Mouse (Mus musculus) forebrain, embryonic 13.5 days (tissue): ENCODE measurements around the gene Med8. TPM values are rescaled to one million over a fixed set of nuclear protein-coding genes. Genes with fewer than 3 reads are reported as not detected.
A peak's percentile ranks its signal among the peaks of the same experiment; 100 is the strongest.

Experiments used
- ATAC-seq: fragments of 200-750 bp; cut with Nextera tagmentation; 2 replicates; pipeline ENCODE4 v1.8.0; 2017
- H3K27ac ChIP-seq: fragments of 300-500 bp; sonication (generic); 2 replicates; pipeline ENCODE4 v1.5.1; 2015; ENCODE audit warnings: inconsistent platforms, mild to moderate bottlenecking, moderate library complexity
- H3K27me3 ChIP-seq: fragments of 300-500 bp; sonication (generic); 2 replicates; pipeline ENCODE4 v1.6.1; 2015; ENCODE audit warnings: mild to moderate bottlenecking, inconsistent platforms
- H3K36me3 ChIP-seq: fragments of 300-500 bp; sonication (generic); 2 replicates; pipeline ENCODE4 v1.6.1; 2015; ENCODE audit warnings: mild to moderate bottlenecking, inconsistent platforms; ENCODE audit not compliant: poor library complexity, severe bottlenecking
- H3K4me1 ChIP-seq: fragments of 300-500 bp; sonication (generic); 2 replicates; pipeline ENCODE4 v1.6.1; 2015; ENCODE audit warnings: inconsistent platforms
- H3K4me2 ChIP-seq: fragments of 300-500 bp; sonication (generic); 2 replicates; pipeline ENCODE4 v1.6.1; 2015; ENCODE audit warnings: inconsistent platforms, mild to moderate bottlenecking, moderate library complexity
- H3K4me3 ChIP-seq: fragments of 300-500 bp; sonication (generic); 2 replicates; pipeline ENCODE4 v1.5.1; 2015; ENCODE audit warnings: mild to moderate bottlenecking, inconsistent platforms
- H3K9ac ChIP-seq: fragments of 300-500 bp; sonication (generic); 2 replicates; pipeline ENCODE4 v1.6.1; 2015; ENCODE audit warnings: mild to moderate bottlenecking, inconsistent platforms
- H3K9me3 ChIP-seq: fragments of 300-500 bp; sonication (generic); replicated peaks from 2 replicates; pipeline ENCODE4 v1.6.1; 2016; ENCODE audit warnings: inconsistent platforms
- WGBS: fragments of 180-500 bp; shearing (Covaris S2); methylation state at CpG from one replicate; pipeline ENCODE4 v1.1.7; 2015; 5-methylcytosine and 5-hydroxymethylcytosine counted together
- polyA plus RNA-seq: library from polyadenylated mRNA; unstranded; fragments of >200 nt; fragmentation: Nextera tagmentation; extraction: Ambion mirVana; gene quantifications from 2 replicates; pipeline ENCODE4 v1.2.1, GENCODE M21; 2015

The Med8 gene
- polyA plus RNA-seq, 1 experiment from 2014 or later, result 143 TPM

DNA sequence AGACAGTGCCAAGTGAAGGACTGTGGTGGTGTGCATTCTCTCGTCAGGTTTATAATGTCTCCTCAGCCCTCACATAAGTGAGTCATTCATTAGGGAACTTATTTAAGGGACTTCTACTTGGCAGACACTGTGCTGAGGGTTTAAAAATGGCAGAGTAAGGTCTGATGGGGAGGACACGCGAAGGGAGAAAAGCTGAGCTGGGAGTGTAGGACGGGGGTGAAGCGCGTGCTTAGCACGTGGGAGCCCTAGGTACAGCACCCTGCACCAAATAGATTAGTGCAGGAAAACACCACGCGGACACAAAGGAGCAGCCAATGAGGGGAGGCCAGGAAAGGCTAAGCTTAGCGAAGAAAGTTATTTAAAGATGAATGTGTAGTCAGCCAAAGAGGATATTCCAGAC is 36.0 kb downstream of the Med8 start:
- Histone ChIP-seq H3K4me1 (peaks cover 10% of the 10 kb centered on the region), H3K4me2 (no peak overlapping the region), H3K27me3 (0 out of 2 replicates have a peak, but pooled peaks cover 2% of the 10 kb centered on the region), H3K9me3 (no peaks in the 10 kb centered on the region), H3K9ac (no peak overlapping the region), H3K27ac (no peak overlapping the region), H3K4me3 (no peak overlapping the region), H3K36me3 (no peaks in the 10 kb centered on the region)
- 81% methylated on average over 10 of the region's 10 CpGs for WGBS
- ATAC-seq, result no peak

DNA sequence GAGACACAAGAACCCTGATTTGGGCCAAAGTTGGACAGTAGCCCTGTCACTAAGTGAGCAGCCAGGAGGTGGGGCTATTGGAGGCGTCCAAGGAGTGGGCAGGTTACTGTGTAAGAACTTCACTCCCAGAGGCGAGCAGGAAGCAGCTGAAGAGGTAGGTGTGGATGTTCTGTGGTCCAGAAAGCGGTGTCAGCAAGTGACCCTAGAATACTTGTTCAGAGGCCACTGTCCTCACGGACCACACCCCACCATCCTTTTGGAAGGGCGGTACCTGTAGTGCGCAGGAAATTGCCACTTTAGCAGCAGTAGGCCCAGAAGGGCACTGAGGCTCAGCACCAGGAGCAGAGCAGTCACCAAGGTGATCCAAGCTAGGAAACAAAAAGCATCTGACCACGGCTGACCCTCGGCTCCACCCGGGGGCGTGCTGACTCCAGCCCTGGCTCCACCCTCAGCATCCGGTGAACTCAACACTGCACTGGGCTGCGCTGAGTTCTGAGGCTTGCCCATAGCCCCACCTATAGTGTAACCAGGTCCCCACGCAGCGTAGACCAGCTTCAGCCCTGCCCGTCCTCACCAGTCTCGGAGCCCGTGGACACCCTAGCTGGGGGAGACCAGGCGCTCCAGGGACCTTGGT is 36.8 kb downstream of the Med8 start:
- H3K27me3 ChIP-seq, result 0 out of 2 replicates have a peak, but pooled peaks cover 2% of the 10 kb centered on the region
- ATAC-seq, result peak; percentile 63; the same call in 1 of the 2 replicates
- no peaks in the 10 kb centered on the region for H3K9me3 ChIP-seq
- 18% methylated on average over 18 of the region's 18 CpGs for WGBS
- H3K27ac ChIP-seq, result no peak overlapping the region
- peak overlapping the region; percentile 37 for H3K4me3 ChIP-seq
- peak overlapping the region; percentile 58 for H3K9ac ChIP-seq
- peaks cover 10% of the 10 kb centered on the region for H3K4me1 ChIP-seq
- H3K36me3 ChIP-seq, result no peaks in the 10 kb centered on the region
- H3K4me2 ChIP-seq, result peak overlapping the region; percentile 66

DNA sequence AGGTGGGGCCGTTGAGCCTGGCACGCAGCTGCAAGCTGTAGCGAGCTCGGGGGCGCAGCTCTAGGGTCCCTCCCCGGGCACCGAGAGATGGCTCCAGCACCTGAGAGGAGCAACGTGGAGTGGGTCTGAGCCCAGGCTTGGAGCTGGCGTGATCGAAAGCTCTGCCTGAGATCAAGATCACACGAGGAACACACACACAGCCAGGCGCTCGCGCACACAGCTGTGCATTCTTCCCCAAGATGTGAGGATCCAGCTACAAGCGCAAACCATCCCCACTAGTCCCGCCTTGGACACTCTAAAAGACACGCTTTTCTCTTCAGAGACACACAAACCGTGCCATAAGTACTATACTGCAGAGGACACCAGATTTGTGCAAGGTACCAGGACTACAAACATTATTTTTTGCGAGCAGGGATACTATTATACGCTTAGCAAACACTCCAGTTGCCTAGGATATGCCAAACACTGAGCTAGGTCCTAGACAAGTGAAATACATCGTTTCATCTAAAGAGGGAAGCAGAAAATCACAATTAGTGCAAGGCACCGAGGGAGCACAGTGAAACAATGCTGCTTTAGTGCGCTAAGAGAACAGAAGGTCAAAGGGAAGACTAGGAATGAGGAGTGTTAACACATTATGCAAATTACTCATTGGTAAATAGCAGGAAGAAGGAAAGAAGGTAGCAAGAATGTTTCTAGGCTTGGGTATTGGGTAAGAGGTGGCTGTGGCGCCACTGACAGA is 37.4 kb downstream of the Med8 start:
- peaks cover 10% of the 10 kb centered on the region for H3K4me1 ChIP-seq
- no peaks in the 10 kb centered on the region for H3K9me3 ChIP-seq
- peak overlapping the region; percentile 66 for H3K4me2 ChIP-seq
- ATAC-seq, result no peak
- H3K36me3 ChIP-seq, result no peaks in the 10 kb centered on the region
- H3K9ac ChIP-seq, result peak overlapping the region; percentile 58
- peak overlapping the region; percentile 37 for H3K4me3 ChIP-seq
- 0 out of 2 replicates have a peak, but pooled peaks cover 2% of the 10 kb centered on the region for H3K27me3 ChIP-seq
- WGBS, result 24% methylated on average over 24 of the region's 24 CpGs
- H3K27ac ChIP-seq, result no peak overlapping the region

- Histone ChIP-seq H3K4me3 (no peak within 1 kb of the TSS), H3K27me3 (no peaks in the 10 kb centered on the region), H3K4me1 (no peaks in the 10 kb centered on the region), H3K9me3 (no peaks in the 10 kb centered on the region), H3K9ac (no peak within 1 kb of the TSS), H3K27ac (no peak within 1 kb of the TSS), H3K4me2 (no peak within 1 kb of the TSS), H3K36me3 (no peaks in the 10 kb centered on the region)
- WGBS, result 74% methylated on average over 9 of the region's 9 CpGs
- ATAC-seq, result no peak
Measured at GRCm38 (mm10) chr4:118457345-118457975, 48.3 kb downstream of the Med8 start, which contains the start of gene Mpl. Mpl (minus strand) TSS chr4:118457513.

- WGBS, result 86% methylated on average over 3 of the region's 3 CpGs
- no peak overlapping the region for H3K9ac ChIP-seq
- no peak overlapping the region for H3K27ac ChIP-seq
- ATAC-seq, result no peak
- H3K27me3 ChIP-seq, result no peaks in the 10 kb centered on the region
- H3K4me1 ChIP-seq, result no peaks in the 10 kb centered on the region
- no peak overlapping the region for H3K4me3 ChIP-seq
- H3K4me2 ChIP-seq, result no peak overlapping the region
- no peaks in the 10 kb centered on the region for H3K36me3 ChIP-seq
- no peaks in the 10 kb centered on the region for H3K9me3 ChIP-seq
Measured at GRCm38 (mm10) chr4:118464956-118465355, 55.8 kb downstream of the Med8 start.

Other genes with a start within 250 kb of the Med8 start
- gene Kdm4a, start 229.3 kb upstream of the Med8 start, polyA plus RNA-seq, result 57.7 and 58.7 TPM in 2 replicates
- 62.9 and 76.1 TPM in 2 replicates for gene Ptprf, start 117.9 kb upstream of the Med8 start, polyA plus RNA-seq
- 10.0 and 12.6 TPM in 2 replicates for gene Szt2, start 64 bp upstream of the Med8 start, polyA plus RNA-seq
- 24.1 and 24.3 TPM in 2 replicates for gene Elovl1, start 18.8 kb downstream of the Med8 start, polyA plus RNA-seq
- gene Cdc20, start 28.0 kb downstream of the Med8 start, polyA plus RNA-seq, result 251 and 259 TPM in 2 replicates
- gene Mpl, start 48.2 kb downstream of the Med8 start, polyA plus RNA-seq, result 0.08 and 0.37 TPM in 2 replicates
- gene Tie1, start 80.7 kb downstream of the Med8 start, polyA plus RNA-seq, result 11.6 and 11.9 TPM in 2 replicates
- 0.18 TPM in 1 of 2 replicates, not detected in the other for gene 2610528J11Rik, start 117.7 kb downstream of the Med8 start, polyA plus RNA-seq
- not detected in 2 replicates for gene Tmem125, start 134.7 kb downstream of the Med8 start, polyA plus RNA-seq
- gene Cfap57, start 211.4 kb downstream of the Med8 start, polyA plus RNA-seq, result 0.78 and 0.90 TPM in 2 replicates
- 147 and 168 TPM in 2 replicates for gene Ebna1bp2, start 211.5 kb downstream of the Med8 start, polyA plus RNA-seq
- gene Olfr62, start 249.6 kb downstream of the Med8 start, polyA plus RNA-seq, result not detected in 2 replicates